Mouse (Mus musculus) retina, postnatal 7 days (tissue): Measurements from ENCODE around the gene Alox12b.

Source experiments
- DNase-seq: peaks from one replicate; pipeline ENCODE4 v3.0.0-alpha.2; 2012; ENCODE audit warnings: low read depth, low spot score

The Alox12b gene

DNA sequence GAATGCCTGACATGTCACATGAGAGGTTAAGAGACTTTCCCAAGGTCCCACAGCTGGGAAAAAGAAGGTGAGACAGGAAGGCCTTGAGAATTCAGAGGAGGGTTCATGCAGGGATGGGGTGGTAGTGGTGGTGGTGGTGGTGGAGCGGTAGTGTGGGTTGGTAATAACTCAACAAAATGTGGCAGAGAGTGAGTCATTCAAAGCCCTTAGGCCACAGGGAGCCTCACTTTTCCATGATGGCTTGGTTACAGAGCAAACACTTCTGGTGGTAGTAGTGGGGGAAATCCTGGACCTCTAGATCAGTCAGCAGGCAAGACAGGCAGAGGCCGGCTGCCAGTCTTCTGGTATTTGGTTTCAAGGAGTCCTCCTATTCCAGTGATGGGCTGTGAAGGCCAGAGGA is 15.8 kb downstream of the Alox12b start:
- no peak for DNase-seq

DNA sequence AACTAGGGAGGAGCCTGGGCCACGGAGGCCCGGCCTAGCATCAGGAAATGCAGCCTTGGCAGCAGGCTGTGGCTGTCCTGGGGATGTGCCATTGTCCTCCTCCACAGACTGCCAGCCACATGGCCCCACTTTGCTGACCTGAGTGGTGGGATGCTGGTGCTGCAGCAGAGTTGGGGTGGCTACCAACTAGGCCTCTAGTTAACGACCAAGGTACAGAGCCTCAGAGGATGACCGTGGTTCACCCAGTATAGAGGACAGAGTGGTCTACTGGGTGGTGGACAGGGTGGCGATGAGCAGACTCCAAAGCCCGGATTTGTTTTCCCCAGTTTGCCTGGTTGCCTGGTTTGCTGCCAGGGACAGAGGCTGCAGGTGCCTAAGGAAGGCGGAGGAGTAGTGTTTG is 17.9 kb downstream of the Alox12b start:
- no peak for DNase-seq

DNA sequence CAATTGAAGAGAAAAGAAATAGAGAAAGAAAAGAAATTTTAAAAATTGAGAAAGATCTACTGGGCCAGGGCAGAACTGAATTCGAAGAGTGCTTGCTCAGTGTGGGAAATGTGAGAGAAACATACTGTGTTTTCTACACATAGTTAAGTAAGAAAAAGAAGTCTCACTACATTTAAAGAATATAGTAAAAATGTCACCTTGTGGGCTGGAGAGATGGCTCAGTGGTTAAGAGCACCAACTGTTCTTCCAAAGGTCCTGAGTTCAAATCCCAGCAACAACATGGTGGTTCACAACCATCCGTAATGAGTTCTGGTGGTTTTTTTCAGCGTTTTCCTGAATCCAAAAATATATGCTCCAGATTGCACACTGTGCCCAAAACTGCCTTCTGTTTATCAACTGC is 21.7 kb downstream of the Alox12b start:
- no peak for DNase-seq

DNA sequence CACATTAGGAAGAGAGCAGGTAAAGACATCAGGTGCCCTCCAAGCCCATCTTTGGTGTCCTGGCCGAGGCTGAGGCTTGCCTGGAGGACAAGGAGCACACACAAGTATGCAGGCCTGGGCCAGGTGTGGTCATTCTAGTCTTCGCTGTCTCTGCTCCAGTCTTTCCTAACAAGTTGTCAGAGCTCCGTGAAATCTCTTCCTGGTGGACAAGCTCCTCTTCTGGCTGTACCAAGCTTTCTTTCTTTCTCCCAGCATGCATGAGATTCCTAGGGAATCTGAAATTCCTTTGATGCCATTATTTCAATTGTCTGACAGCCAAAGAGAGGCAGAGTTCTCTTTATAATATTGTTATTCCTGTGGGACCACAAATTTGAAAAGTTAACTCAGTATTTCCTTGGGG is 22.7 kb downstream of the Alox12b start:
- DNase-seq: no peak

DNA sequence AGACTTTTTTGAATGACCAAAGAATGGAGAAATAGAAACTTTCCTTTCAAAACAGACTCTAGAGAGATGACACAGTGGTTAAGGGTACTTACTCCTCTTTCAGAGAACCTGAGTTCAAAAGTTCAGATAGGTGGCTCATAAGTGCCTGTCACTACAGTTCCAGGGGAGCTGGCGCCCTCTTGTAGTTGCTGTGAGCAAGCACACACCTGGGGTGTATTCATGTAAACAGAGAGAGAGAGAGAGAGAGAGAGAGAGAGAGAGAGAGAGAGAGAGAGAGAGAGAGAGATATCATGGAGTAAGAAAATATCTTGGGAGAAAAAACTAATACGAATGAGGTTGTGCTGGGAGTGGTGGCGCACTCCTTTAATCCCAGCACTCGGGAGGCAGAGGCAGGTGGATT is 23.3 kb downstream of the Alox12b start:
- DNase-seq: no peak

DNA sequence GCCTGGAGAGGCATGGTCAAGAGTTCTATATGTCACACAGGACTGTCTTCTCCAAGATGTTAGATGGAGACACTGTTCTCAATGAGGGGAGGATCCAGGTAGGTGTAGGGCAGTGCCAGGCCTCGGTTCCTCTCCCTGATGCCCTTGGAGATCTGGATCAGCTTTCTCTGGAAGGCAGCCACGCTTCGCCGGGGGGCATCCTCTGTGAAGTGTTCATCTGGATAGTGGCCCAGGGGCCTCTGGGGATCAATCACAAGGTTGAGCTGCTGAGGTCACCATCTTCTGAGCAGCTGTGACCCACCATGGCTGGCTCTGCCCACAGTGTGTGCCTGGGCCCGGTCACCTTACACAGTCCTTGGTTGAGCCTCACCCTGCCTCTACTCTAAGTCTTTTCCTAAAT is 28.2 kb downstream of the Alox12b start:
- no peak for DNase-seq

DNA sequence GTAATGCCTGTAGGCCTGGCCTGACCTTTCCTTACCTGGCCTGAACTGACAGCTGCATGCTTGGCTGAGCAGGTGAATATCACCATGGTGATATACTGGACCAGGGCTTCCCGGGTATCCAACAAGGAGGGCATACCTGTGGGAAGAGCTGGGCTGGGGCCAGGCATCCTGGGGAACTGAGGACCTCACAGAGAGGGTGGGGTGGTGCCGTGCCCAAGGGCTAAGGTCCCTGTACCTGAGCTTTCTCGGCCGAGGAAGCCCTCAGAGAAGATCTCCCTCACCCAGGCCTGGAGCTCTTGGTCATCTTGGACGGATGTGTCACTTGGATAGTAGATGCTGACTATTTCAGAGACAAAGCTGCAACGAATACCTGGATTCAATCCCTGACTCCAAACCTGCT is 29.1 kb downstream of the Alox12b start:
- DNase-seq: no peak

DNA sequence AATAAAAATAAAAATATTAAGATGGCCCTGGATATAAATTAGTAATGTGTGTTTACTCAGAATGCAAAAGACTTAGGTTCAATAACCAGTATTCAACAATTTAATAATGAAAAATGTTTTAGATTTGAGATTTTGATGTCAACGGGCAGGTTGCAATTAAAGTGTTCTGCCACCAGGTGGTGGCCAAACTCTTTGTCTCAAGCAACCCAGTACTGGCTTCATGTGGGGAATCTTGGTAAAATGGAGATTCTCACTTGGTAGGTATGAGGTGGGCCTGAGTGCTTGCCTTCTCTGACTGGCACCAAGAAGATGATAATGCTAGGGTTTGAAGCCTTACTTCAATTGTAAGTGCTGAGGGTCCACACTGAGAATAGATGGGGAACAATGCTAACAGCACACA is 36.1 kb downstream of the Alox12b start:
- DNase-seq: peak; percentile 47

DNA sequence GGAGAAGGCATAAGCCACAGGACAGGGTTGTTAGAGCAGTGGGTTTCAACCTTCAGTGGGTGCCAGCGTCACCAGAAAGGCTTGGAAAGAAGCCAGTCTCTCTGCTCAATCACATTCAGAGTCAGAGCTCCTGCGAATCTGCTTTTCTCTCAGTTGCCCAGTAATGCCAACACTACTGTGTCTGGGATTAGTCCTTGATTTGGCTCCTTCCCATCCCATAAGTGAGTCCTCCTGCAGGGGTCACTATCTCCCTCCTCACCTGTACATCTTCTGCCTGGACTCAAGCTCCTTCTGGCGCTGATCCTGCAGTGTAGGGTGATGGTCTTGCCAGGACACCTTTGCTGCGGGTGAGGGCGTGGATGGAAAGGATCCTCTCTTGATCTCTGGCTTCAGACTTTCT is 40.0 kb downstream of the Alox12b start:
- peak; percentile 37 for DNase-seq

DNA sequence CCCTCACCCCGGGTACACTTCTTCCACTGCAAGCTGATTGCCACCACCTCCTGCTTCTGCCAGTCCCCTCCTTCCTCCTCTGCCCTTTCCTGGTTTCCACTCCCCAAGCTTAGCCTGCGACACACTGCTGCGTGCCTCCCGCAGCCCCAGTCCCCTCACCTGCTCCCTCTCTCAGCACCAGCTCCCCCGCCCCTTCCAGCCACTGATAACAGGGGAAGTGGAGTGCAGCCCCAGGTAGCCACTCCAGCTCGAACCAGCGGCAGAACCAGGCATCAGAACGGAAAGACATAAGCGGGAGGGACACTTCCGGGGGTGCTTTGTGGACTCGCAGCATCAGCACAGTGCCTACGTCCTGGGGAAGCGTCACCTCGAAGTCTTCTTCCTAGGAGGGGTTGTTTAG is 40.4 kb downstream of the Alox12b start:
- DNase-seq: no peak

DNA sequence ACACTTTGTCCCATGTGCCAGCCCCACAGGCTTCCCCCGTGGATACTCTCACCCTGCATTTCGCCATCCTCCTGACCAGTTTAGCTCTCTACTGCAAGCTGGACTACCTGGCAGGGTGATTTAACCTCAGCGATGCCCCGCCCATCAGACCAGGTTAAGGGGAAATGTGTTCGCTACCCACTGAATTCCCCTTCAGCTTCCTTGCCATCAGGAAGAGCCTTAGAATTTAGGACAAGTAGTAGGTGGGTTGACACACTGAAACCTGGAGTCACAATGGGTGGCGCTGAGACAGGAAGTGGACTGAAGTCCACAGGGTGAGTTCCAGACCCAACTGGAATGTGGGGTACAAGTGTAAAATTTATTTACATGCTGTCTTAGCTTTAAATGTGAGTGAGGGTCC is 41.0 kb downstream of the Alox12b start, which contains the start of gene Alox8:
TSS of gene Alox8 (minus strand) at position 101 of the 400 bp plus-strand sequence.
- no peak for DNase-seq

DNA sequence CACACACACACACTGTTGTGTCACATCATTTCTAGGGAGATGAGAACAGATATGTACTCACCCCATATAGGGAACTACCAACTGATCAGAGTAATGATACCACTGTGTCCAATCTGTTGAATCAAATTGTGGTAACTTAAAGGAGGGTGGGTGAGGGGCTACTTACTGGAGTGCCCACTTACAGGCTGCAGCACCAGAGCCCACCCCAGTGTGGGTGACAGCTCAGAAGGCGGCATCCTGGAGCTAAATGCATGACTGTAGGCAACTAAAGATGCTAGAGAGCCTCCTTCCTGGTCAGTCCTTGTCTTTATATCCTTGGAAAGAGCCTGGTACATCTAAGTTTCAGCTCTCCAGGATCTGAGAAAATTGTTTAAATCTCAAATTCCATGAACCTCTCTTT is 42.5 kb downstream of the Alox12b start:
- no peak for DNase-seq

DNA sequence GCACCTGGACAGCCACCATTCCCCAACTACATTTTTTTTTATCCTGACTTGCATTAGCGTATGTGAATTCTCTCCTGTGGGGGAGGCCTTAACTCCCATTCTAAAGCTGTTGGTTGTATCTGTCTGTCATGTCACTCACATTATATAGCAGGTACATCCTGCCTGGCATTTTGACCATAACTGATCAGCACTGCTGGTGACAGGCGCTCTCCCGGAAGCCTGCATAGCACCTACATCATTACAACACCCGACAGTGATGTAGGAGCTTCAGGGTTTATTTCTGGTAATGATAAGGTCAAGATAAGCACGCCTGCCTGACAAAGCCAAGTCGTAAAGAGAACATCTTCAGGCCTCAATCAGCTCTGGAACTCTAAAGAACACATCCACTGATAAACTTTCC is 43.4 kb downstream of the Alox12b start:
- no peak for DNase-seq

DNA sequence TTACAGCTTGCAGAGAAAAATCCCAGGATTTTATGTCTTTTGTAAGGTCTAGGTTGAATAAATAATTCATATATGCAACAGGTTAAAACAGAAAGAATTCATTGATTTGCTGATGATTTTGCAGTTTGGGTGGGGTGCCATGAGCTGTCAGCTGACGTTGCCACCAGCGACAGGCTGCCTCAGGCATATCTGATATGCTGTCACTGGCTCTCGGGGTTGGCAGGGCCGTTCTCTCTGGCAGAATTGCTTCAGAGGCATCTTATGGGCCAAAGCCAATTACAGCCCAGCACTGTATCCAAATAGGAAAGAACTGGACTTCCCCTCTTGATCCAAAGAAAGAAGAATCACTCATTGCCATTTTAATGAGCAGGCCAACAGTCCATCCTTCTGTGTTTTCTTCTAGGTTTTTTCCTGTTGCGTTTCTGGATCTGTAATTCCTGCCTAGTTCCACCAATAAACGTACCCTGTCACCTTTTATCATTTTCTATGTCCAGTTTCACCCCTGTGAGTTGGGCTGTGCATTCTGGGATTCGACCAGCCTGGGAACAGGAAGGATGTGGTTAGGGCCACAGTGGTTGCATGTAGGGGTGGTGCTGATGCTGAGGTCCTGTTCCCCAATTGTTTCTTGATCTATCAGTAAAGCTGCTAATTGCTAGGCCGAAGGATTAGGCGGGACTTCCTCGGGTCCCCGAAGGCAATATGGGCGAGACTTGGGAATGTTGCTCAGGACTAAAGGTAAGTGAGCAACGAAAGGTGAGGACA is 45.9 kb downstream of the Alox12b start:
- DNase-seq: no peak

DNA sequence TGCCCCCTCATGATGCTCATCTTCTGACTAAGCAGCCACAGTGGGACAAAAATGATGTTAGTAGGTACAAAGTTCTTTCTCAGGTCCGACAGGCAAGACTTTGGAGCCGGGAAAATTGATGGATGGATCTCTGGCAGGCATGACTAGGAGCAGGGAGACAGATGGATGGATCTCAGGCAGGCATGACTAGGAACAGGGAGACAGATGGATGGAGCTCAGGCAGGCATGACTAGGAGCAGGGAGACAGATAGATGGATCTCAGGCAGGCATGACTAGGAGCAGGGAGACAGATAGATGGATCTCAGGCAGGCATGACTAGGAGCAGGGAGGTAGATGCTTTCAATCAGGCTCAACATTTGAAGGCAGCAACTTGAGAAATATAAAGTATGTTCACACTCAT is 54.6 kb downstream of the Alox12b start:
- peak; percentile 59 for DNase-seq

DNA sequence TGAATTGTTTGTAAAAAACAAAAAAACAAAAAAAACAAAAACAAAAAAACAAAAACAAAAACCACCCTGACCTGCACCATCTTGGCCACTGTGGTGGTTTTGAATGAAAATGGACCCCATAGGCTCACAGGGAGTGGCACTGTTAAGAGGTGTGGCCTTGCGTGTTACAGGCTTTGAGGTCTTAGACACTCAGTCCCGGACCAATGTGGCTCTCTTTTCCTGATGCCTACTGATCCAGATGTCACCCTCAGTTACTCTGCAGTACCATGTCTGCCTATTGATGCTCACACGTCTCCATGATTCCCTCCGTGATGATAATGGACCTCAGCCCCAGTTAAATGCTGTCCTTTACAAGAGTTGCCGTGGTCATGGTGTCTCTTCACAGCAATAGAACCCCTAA is 60.6 kb downstream of the Alox12b start:
- no peak for DNase-seq

DNA sequence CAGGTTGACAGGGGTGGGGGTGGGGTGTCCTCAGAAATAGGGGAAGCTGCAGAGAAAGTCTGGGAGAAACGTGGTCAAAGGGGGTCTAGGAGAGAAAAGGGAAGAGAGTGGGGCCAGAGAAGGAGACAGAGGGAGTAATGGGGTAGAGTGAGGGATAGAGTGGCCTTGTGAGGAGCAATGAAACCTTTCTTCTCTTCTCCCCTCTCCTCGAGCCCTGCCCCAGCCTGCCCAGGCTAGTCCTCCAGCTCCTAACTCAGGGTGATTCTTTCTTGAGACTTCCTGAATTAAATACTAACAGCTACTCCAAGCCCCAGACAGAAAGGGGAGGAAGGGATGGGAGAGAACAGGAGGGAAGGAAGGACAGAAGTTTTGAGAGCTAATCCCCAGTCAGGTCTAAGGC is 61.9 kb downstream of the Alox12b start:
- no peak for DNase-seq
